Mouse (Mus musculus) MEL (cell line): ENCODE measurements at regions not wholly inside any gene's neighbourhood (a gene's known extent, or its start where the extent isn't known, plus 50 kb on each side); places are given as distances from the start of the nearest gene placed in this dataset.

Source experiments
- BHLHE40 ChIP-seq: IDR thresholded peaks from 2 replicates; pipeline ENCODE4 v1.6.1; 2012; ENCODE audit warnings: low read depth, mild to moderate bottlenecking, inconsistent platforms, low read length, improper control_type of control experiment, borderline replicate concordance
- CHD2 ChIP-seq: IDR thresholded peaks from 2 replicates; pipeline ENCODE4 v1.6.1; 2011; ENCODE audit warnings: low read length, improper control_type of control experiment
- CTCF ChIP-seq, 3 experiments: IDR thresholded peaks in 2 of 3; conservative IDR thresholded peaks in 1 of 3; 2 replicates each; pipeline ENCODE4 v1.5.1; 2011 to 2012; ENCODE audit warnings: low read length in 3 of 3, low read depth in 2 of 3, mild to moderate bottlenecking in 2 of 3, improper control_type of control experiment in 1 of 3, inconsistent platforms in 1 of 3, mixed read lengths in 1 of 3, moderate library complexity in 1 of 3; ENCODE audit not compliant: control insufficient read depth in 1 of 3, insufficient read depth in 1 of 3, poor library complexity in 1 of 3, severe bottlenecking in 1 of 3
- EP300 ChIP-seq, 2 experiments: IDR thresholded peaks; 2 replicates each; pipeline ENCODE4 v1.6.1; 2011; ENCODE audit warnings: improper control_type of control experiment in 2 of 2, low read length in 2 of 2, low read depth in 1 of 2, mild to moderate bottlenecking in 1 of 2
- HCFC1 ChIP-seq: IDR thresholded peaks from 2 replicates; pipeline ENCODE4 v1.6.1; 2012; ENCODE audit warnings: low read depth, mild to moderate bottlenecking, inconsistent platforms, low read length, improper control_type of control experiment, moderate library complexity
- MAX ChIP-seq: IDR thresholded peaks from 2 replicates; pipeline ENCODE4 v1.6.1; 2011; ENCODE audit warnings: low read length, improper control_type of control experiment
- MYC ChIP-seq: IDR thresholded peaks from 2 replicates; pipeline ENCODE4 v1.6.1; 2011; ENCODE audit warnings: low read depth, mild to moderate bottlenecking, low read length, improper control_type of control experiment, moderate library complexity
- POLR2A ChIP-seq, 2 experiments: IDR thresholded peaks; 2 replicates each; pipeline ENCODE4 v1.6.1; 2011 to 2012; ENCODE audit warnings: low read length in 2 of 2, mild to moderate bottlenecking in 2 of 2, control low read depth in 1 of 2, improper control_type of control experiment in 1 of 2, low read depth in 1 of 2, moderate library complexity in 1 of 2; ENCODE audit not compliant: control insufficient read depth in 1 of 2, insufficient read depth in 1 of 2, poor library complexity in 1 of 2
- POLR2AphosphoS2 ChIP-seq: IDR thresholded peaks from 2 replicates; pipeline ENCODE4 v1.6.1; 2011; ENCODE audit warnings: low read length, improper control_type of control experiment
- SMC3 ChIP-seq: IDR thresholded peaks from 2 replicates; pipeline ENCODE4 v1.6.1; 2011; ENCODE audit warnings: low read depth, low read length, improper control_type of control experiment
- USF1 ChIP-seq: IDR thresholded peaks from 2 replicates; pipeline ENCODE4 v1.6.1; 2014; ENCODE audit warnings: low read depth, mild to moderate bottlenecking, inconsistent platforms, low read length, improper control_type of control experiment, moderate library complexity

GRCm38 (mm10) chr14:40308316-40308715, 584.8 kb downstream of the Sh2d4b start:
- TF ChIP-seq EP300 (IDR thresholded peaks at IDR 0.05; ENCODE audit: low read depth in 1 of 2, low read length in 2 of 2) = no peak
- no peak for TF ChIP-seq HCFC1
- no peak for TF ChIP-seq USF1
- TF ChIP-seq BHLHE40 = no peak
- no peak for TF ChIP-seq POLR2AphosphoS2
- no peak for TF ChIP-seq MAX
- no peak for TF ChIP-seq CTCF (IDR thresholded peaks at IDR 0.05 in 2 of 3, conservative IDR thresholded peaks at IDR 0.05 in 1 of 3; ENCODE audit: control insufficient read depth in 1 of 3, insufficient read depth in 1 of 3, low read depth in 2 of 3, low read length in 3 of 3, poor library complexity in 1 of 3, severe bottlenecking in 1 of 3)
- no peak for TF ChIP-seq MYC
- no peak for TF ChIP-seq CHD2
- TF ChIP-seq POLR2A (IDR thresholded peaks at IDR 0.05; ENCODE audit: control insufficient read depth in 1 of 2, insufficient read depth in 1 of 2, low read depth in 1 of 2, low read length in 2 of 2, poor library complexity in 1 of 2) = no peak
- TF ChIP-seq SMC3 = no peak
